Mouse (Mus musculus): Measurements from ENCODE around the gene Ccpg1os.

The Ccpg1os gene

GRCm38 (mm10) chr9:72975242-72975641 lies 9.9 kb downstream of the Ccpg1os start:
- no peak for DNase-seq

GRCm38 (mm10) chr9:72974734-72975133 lies 10.4 kb downstream of the Ccpg1os start:
- DNase-seq, result no peak

GRCm38 (mm10) chr9:72972984-72973383 lies 12.2 kb downstream of the Ccpg1os start:
- no peak for DNase-seq

- DNase-seq, result no peak
Measured at GRCm38 (mm10) chr9:72972435-72972834, 12.7 kb downstream of the Ccpg1os start.

GRCm38 (mm10) chr9:72969874-72970273 lies 15.3 kb downstream of the Ccpg1os start:
- peak; percentile 36 for DNase-seq

GRCm38 (mm10) chr9:72968349-72969061 lies 16.7 kb downstream of the Ccpg1os start:
- peak; percentile 63 for DNase-seq

- DNase-seq, result peak; percentile 76
Measured at GRCm38 (mm10) chr9:72961959-72962358, 23.2 kb downstream of the Ccpg1os start.

GRCm38 (mm10) chr9:72961346-72961745 lies 23.8 kb downstream of the Ccpg1os start:
- DNase-seq, result no peak

GRCm38 (mm10) chr9:72958521-72959450 lies 26.4 kb downstream of the Ccpg1os start, which contains the start of the genes Dyx1c1 and Gm44503:
Dyx1c1 (plus strand) TSS chr9:72958785.
Gm44503 (plus strand) TSS chr9:72958852.
- peak; percentile 80 for DNase-seq

- DNase-seq, result peak; percentile 66
Measured at GRCm38 (mm10) chr9:72955546-72955945, 29.6 kb downstream of the Ccpg1os start.

- DNase-seq, result peak; percentile 37
Measured at GRCm38 (mm10) chr9:72954746-72955145, 30.4 kb downstream of the Ccpg1os start.

- DNase-seq, result no peak
Measured at GRCm38 (mm10) chr9:72949572-72949971, 35.6 kb downstream of the Ccpg1os start.

GRCm38 (mm10) chr9:72947010-72947409 lies 38.2 kb downstream of the Ccpg1os start:
- DNase-seq, result no peak

- no peak for DNase-seq
Measured at GRCm38 (mm10) chr9:72944286-72944685, 40.9 kb downstream of the Ccpg1os start.

GRCm38 (mm10) chr9:72943424-72943823 lies 41.8 kb downstream of the Ccpg1os start:
- DNase-seq, result no peak

- DNase-seq, result no peak
Measured at GRCm38 (mm10) chr9:72936301-72936700, 48.9 kb downstream of the Ccpg1os start.

- DNase-seq, result no peak
Measured at GRCm38 (mm10) chr9:72935309-72935708, 49.9 kb downstream of the Ccpg1os start.

- DNase-seq, result no peak
Measured at GRCm38 (mm10) chr9:72931166-72931790, 53.9 kb downstream of the Ccpg1os start.
